Mouse (Mus musculus): Measurements from ENCODE around the gene Dazap2. TPM values are rescaled to one million over a fixed set of nuclear protein-coding genes. Genes with fewer than 3 reads are reported as not detected.

Gene Dazap2
- polyA plus RNA-seq (2016; fragmentation: Nextera tagmentation; extraction: Ambion mirVana), result 124 and 130 TPM in 2 replicates

DNA sequence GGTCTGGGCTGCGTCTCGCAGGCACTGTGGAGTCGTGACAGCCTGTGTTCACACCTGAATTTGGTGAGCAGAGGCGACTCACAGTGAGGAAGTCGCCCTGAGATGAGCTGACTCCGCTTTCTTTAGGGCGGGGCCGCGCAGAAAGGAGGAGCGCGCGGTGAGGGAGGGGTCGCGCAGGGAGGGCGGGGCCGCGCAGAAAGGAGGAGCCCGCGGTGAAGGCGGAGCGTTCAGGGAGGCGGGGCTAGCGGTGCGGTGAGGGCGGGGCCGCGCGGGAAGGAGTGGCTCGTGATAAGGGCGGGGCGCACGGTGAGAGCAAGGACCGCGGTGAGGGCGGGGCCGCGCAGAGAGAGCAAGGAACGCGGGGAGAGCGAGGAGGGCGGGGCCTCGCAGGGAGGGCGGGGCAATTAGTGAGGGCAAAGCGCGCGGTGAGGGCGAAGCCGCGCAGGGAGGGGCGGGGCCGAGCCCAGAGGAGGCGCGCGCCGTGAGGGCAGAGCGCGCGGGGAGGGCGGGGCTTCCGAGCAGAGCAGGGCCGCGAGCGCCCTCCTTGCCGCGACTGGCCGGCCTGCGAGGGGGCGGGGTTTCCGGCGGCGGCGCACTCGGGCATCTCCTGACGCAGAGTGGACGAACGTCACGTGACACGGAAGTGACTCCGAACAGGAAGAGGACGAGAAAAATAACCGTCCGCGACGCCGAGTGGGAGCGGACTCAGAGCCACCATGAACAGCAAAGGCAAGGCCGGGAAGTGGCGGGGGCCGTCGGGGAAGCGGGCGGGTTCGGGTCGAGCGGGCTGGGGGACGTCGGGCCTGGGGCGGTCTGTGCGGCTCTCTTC is at the start of gene Dazap2:
TSS of gene Dazap2 (plus strand) at position 354 of the 829 bp plus-strand sequence.
- Histone ChIP-seq H3K9me3 (no peaks in the 10 kb centered on the region), H3K27me3 (no peaks in the 10 kb centered on the region), H3K27ac (peak within 1 kb of the TSS; percentile 94), H3K4me2 (replicated peaks) (peak within 1 kb of the TSS; percentile 81), H3K4me1 (peaks cover 13% of the 10 kb centered on the region; the same call in 1 of the 2 replicates), H3K9ac (peak within 1 kb of the TSS; percentile 84), H3K36me3 (peaks cover 26% of the 10 kb centered on the region), H3K4me3 (peak within 1 kb of the TSS; percentile 90)
- under 1% methylated on average over 61 of the region's 99 CpGs for WGBS
- peak; percentile 86 for ATAC-seq (ENCODE audit: insufficient number of reproducible peaks, insufficient read depth, low FRiP score, low TSS enrichment)

DNA sequence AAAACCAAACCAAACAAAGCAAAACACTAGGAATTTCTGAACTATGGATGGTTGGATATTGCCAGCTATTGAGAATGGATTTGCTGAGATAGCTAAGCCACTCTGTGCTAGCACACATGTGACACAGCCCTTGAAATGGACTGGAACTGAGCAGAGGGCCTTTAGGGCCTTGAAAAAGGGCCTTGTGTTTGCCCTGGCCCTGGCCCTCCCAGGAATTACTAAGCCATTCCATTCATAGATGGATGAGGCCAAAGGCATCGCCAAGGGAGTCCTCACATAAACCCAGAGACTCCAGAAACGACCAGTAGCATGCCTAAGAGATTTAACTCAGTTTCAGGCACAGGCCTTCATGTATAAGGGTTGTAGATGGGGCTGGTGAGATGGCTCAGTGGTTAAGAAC is 48.6 kb upstream of the Dazap2 start:
- Histone ChIP-seq H3K4me1 (no peaks in the 10 kb centered on the region), H3K27ac (no peak overlapping the region), H3K4me3 (no peak overlapping the region), H3K9me3 (no peaks in the 10 kb centered on the region), H3K36me3 (no peaks in the 10 kb centered on the region), H3K4me2 (replicated peaks) (no peak overlapping the region), H3K27me3 (no peaks in the 10 kb centered on the region), H3K9ac (no peak overlapping the region)
- ATAC-seq (ENCODE audit: insufficient number of reproducible peaks, insufficient read depth, low FRiP score, low TSS enrichment), result no peak
- WGBS, result 66% methylated on average over 2 of the region's 2 CpGs

DNA sequence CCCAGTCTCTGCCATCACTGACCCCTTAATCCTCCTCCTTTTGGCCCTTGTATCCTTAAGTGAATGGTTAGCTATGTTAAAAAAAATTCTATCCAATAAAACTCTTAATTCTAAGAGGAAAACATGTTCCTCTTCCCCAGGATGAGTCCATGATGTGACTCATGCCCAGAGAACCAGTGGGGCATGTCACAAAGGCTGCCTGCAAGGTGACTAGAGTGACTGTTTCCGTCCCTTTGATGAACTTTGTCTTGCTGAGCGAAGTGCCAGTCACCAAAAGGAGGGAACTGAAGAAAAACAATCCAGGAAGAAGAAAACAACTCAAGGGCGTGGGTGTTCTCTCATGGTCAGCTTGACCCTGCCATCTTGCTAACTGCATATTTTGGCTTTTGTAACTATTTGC is 45.9 kb upstream of the Dazap2 start:
- no peak overlapping the region for H3K27ac ChIP-seq
- ATAC-seq (ENCODE audit: insufficient number of reproducible peaks, insufficient read depth, low FRiP score, low TSS enrichment), result no peak
- H3K4me1 ChIP-seq, result peaks cover 4% of the 10 kb centered on the region; the same call in 1 of the 2 replicates
- no peaks in the 10 kb centered on the region for H3K9me3 ChIP-seq
- no peak overlapping the region for H3K4me2 ChIP-seq (replicated peaks)
- no peaks in the 10 kb centered on the region for H3K36me3 ChIP-seq
- H3K9ac ChIP-seq, result no peak overlapping the region
- H3K27me3 ChIP-seq, result no peaks in the 10 kb centered on the region
- 73% methylated on average over 3 of the region's 3 CpGs for WGBS
- no peak overlapping the region for H3K4me3 ChIP-seq

DNA sequence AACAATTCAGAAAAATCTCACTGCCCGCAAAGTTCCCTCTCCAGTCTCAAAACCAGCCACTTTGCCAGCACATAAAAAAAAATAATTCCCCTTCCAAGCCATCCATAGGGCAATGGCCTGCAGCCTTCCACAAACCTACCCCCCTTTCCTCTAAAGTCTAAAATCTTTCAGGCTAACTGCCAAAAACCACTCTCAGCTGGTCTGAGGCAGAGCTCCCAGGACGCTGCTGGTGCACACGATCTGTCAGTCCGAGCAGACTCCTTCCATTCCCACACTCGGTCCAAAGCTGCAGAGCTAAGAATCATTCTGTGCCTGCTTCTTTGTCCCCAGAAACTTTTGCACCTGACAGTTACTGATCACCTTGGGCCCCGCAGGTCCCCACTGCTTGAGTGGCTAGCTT is 41.2 kb upstream of the Dazap2 start:
- Histone ChIP-seq H3K36me3 (no peaks in the 10 kb centered on the region), H3K27me3 (no peaks in the 10 kb centered on the region), H3K27ac (peak overlapping the region; percentile 43; the same call in 1 of the 2 replicates), H3K4me3 (no peak overlapping the region), H3K9me3 (no peaks in the 10 kb centered on the region), H3K4me1 (peaks cover 5% of the 10 kb centered on the region; the same call in 1 of the 2 replicates), H3K4me2 (replicated peaks) (no peak overlapping the region), H3K9ac (no peak overlapping the region)
- 54% methylated on average over 6 of the region's 6 CpGs for WGBS
- ATAC-seq (ENCODE audit: insufficient number of reproducible peaks, insufficient read depth, low FRiP score, low TSS enrichment), result no peak

DNA sequence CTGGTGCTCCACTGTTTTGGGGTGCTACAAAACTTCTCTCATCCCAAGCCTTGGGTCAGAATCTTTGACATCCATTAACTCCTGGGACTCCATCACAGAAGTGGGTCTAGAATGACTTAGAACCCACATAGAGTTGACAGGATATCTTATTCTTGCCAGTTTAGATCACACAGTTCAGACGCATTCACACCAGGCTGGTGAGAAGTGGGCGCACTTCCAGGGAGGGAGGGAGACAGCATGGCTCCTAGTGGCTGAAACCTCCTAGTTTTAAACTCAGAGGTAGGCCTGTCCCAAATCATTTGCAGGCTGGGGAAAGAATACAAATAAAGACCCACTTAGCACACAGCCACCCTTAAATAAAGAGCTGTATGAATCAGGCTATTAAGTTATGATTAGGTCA is 40.8 kb upstream of the Dazap2 start:
- Histone ChIP-seq H3K27ac (peak overlapping the region; percentile 43; the same call in 1 of the 2 replicates), H3K4me1 (peaks cover 5% of the 10 kb centered on the region; the same call in 1 of the 2 replicates), H3K4me3 (no peak overlapping the region), H3K4me2 (replicated peaks) (no peak overlapping the region), H3K9me3 (no peaks in the 10 kb centered on the region), H3K27me3 (no peaks in the 10 kb centered on the region), H3K36me3 (no peaks in the 10 kb centered on the region), H3K9ac (no peak overlapping the region)
- no peak for ATAC-seq (ENCODE audit: insufficient number of reproducible peaks, insufficient read depth, low FRiP score, low TSS enrichment)
- 74% methylated on average over 2 of the region's 2 CpGs for WGBS

DNA sequence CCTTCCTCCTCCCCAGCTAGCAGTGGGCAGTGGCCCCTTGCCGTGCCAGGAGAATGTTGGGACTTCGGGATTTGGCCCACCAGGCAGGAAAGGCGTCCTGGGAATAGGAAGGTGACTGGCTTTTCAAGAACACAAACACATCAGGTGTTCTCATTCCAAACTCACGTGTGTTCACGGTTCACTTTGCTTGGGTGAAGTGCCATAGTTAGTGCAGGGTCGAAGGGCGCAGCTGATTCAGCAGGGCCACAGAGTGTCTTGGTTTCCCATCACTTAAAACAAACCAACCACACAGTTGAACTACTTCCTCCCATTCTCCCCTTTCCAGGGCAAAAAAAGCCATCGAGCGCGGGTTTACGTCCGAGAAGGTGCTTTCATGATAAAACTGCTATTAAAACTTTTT is 39.8 kb upstream of the Dazap2 start:
- 84% methylated on average over 12 of the region's 12 CpGs for WGBS
- no peak for ATAC-seq (ENCODE audit: insufficient number of reproducible peaks, insufficient read depth, low FRiP score, low TSS enrichment)
- Histone ChIP-seq H3K4me3 (no peak overlapping the region), H3K4me2 (replicated peaks) (no peak overlapping the region), H3K9me3 (no peaks in the 10 kb centered on the region), H3K36me3 (0 out of 2 replicates have a peak, but pooled peaks cover 3% of the 10 kb centered on the region), H3K9ac (no peak overlapping the region), H3K27ac (no peak overlapping the region), H3K4me1 (peaks cover 5% of the 10 kb centered on the region; the same call in 1 of the 2 replicates), H3K27me3 (no peaks in the 10 kb centered on the region)

DNA sequence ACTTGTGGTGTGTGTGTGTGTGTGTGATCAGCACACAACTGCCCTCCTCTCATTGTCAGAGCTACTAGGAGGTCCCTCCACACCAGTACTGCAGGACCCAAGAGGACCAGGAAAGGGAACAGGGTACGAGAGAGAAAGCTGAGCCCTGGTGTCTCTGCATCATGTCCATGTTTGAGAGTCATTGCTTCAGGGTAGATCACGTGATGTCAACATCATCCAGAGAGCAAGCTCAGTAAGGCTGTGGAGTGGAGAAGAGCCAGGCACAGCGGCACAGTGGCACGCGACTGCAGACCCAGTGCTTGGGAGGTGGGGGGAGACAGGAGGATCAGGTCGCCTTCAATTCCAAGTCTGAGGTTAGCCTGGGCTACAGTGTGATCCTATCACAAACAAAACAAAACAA is 38.8 kb upstream of the Dazap2 start:
- H3K27me3 ChIP-seq, result no peaks in the 10 kb centered on the region
- no peak overlapping the region for H3K4me2 ChIP-seq (replicated peaks)
- H3K36me3 ChIP-seq, result 0 out of 2 replicates have a peak, but pooled peaks cover 3% of the 10 kb centered on the region
- peaks cover 5% of the 10 kb centered on the region; the same call in 1 of the 2 replicates for H3K4me1 ChIP-seq
- WGBS, result 87% methylated on average over 6 of the region's 6 CpGs
- H3K27ac ChIP-seq, result no peak overlapping the region
- no peaks in the 10 kb centered on the region for H3K9me3 ChIP-seq
- H3K4me3 ChIP-seq, result no peak overlapping the region
- no peak for ATAC-seq (ENCODE audit: insufficient number of reproducible peaks, insufficient read depth, low FRiP score, low TSS enrichment)
- H3K9ac ChIP-seq, result no peak overlapping the region

DNA sequence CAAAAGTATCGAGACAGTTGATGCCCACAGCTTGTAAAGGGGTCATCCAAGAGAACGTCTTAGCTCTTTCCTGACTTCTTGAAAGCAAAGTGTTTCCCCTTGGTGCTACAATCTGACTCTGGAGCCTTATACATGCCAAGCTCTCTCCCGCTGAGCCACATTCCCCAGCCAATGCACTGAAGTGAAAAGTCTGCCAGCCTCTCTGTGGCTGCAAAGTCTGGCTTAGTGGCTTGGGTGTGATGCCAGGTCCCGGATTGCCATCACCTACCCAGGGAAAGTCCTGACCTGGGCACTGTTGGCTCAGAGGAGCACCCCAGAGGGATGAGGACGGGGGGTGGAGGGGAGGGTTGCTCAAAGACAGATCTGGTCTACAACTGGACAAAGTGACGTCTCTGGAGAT is 38.3 kb upstream of the Dazap2 start:
- 84% methylated on average over 6 of the region's 6 CpGs for WGBS
- no peak overlapping the region for H3K4me3 ChIP-seq
- ATAC-seq (ENCODE audit: insufficient number of reproducible peaks, insufficient read depth, low FRiP score, low TSS enrichment), result no peak

DNA sequence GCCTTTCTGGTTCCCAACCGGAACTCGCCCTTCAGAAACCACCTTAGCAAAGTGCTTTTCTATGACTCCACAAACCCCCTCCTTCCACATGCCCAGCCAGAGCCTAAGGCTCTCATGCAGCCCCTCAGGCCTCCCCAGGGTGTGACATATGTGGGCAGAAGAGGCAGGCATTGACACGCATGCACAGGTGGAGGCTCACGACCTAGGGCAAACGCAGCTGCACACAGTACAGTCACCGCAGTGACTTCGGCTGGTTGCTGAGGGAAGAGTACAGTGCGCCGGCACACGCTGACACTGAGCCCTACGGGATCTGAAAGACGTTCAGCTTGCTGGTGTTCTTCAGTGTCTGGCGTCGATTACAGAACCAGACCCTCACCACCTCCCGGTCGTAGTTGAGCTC is 37.2 kb upstream of the Dazap2 start:
- Histone ChIP-seq H3K27ac (no peak overlapping the region), H3K27me3 (no peaks in the 10 kb centered on the region), H3K4me2 (replicated peaks) (no peak overlapping the region), H3K9me3 (no peaks in the 10 kb centered on the region), H3K36me3 (0 out of 2 replicates have a peak, but pooled peaks cover 3% of the 10 kb centered on the region), H3K4me3 (no peak overlapping the region), H3K9ac (no peak overlapping the region), H3K4me1 (peaks cover 5% of the 10 kb centered on the region; the same call in 1 of the 2 replicates)
- 83% methylated on average over 16 of the region's 16 CpGs for WGBS
- ATAC-seq (ENCODE audit: insufficient number of reproducible peaks, insufficient read depth, low FRiP score, low TSS enrichment), result no peak

More for the DNA sequence above, 38.3 kb upstream of the Dazap2 start:
- no peak overlapping the region for H3K9ac ChIP-seq
- peaks cover 5% of the 10 kb centered on the region; the same call in 1 of the 2 replicates for H3K4me1 ChIP-seq
- no peaks in the 10 kb centered on the region for H3K27me3 ChIP-seq
- H3K27ac ChIP-seq, result no peak overlapping the region
- H3K4me2 ChIP-seq (replicated peaks), result no peak overlapping the region
- 0 out of 2 replicates have a peak, but pooled peaks cover 3% of the 10 kb centered on the region for H3K36me3 ChIP-seq
- no peaks in the 10 kb centered on the region for H3K9me3 ChIP-seq

DNA sequence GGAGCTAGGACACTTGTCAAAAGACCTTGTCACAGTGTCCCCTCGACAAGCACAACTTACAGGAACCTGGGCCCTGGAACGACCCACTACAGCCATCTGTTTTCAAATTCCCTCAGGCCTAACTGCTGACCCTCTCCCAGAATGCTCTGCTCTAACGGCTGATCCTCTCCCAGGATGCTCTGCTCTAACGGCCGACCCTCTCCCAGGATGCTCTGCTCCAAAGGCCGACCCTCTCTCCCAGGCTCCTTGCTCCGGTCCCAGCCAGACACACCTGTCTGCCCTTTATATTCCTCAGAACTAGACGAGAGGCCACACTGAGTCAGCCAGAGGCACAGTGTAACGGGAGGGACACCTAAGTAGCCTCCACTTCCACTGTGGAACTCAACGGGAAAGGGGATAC is 35.0 kb upstream of the Dazap2 start:
- H3K9me3 ChIP-seq, result no peaks in the 10 kb centered on the region

DNA sequence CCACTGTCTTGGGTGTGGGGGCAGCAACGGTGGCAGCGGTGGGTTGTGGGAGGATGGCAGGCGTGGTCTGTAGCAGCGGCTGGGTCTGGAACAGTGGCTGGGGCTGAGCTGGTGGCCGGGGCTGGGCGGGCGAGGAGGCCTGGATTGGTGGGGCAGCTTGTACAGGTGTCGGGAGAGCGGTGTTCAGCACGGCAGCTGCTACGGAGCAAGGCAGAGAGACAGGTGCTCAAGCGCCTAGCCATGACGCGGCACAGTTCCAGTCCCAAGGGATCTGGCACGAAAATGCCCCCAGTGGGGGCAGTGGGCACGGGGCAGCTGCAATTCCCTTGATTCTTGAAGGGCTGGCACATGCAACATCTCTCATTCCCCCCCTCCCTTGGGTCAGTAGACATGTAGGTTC is 29.2 kb upstream of the Dazap2 start:
- Histone ChIP-seq H3K27me3 (no peaks in the 10 kb centered on the region), H3K4me3 (no peak overlapping the region), H3K9me3 (no peaks in the 10 kb centered on the region), H3K4me1 (no peaks in the 10 kb centered on the region), H3K4me2 (replicated peaks) (no peak overlapping the region), H3K9ac (no peak overlapping the region), H3K36me3 (peaks cover 3% of the 10 kb centered on the region; the same call in 1 of the 2 replicates), H3K27ac (no peak overlapping the region)
- WGBS, result 91% methylated on average over 16 of the region's 16 CpGs
- ATAC-seq (ENCODE audit: insufficient number of reproducible peaks, insufficient read depth, low FRiP score, low TSS enrichment), result no peak

More for the DNA sequence above, 35.0 kb upstream of the Dazap2 start:
- no peak for ATAC-seq (ENCODE audit: insufficient number of reproducible peaks, insufficient read depth, low FRiP score, low TSS enrichment)
- no peak overlapping the region for H3K27ac ChIP-seq
- H3K9ac ChIP-seq, result no peak overlapping the region
- 84% methylated on average over 10 of the region's 10 CpGs for WGBS
- no peaks in the 10 kb centered on the region for H3K27me3 ChIP-seq
- H3K4me2 ChIP-seq (replicated peaks), result no peak overlapping the region
- H3K4me3 ChIP-seq, result no peak overlapping the region
- no peaks in the 10 kb centered on the region for H3K4me1 ChIP-seq
- H3K36me3 ChIP-seq, result 0 out of 2 replicates have a peak, but pooled peaks cover 3% of the 10 kb centered on the region

DNA sequence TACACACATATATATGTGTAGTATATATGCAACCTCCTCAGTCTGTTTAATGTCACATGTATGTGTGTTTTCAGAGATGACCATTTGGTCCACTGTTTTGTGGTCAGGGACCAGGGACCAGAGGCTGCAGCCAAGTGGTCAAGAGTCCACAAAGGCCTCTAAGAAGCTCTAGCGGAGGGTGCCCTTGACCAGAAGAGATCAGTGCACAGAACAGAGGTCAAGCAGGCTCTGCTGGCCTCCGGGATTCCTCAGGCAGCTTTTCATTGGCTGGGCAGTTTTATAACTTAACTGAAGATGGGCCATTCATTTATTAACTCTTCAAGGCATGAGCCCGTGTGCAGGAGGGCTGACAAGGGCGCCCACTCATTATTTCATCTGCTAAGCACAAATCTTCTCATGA is 28.0 kb upstream of the Dazap2 start:
- peaks cover 3% of the 10 kb centered on the region; the same call in 1 of the 2 replicates for H3K36me3 ChIP-seq
- WGBS, result 75% methylated on average over 4 of the region's 4 CpGs
- no peak for ATAC-seq (ENCODE audit: insufficient number of reproducible peaks, insufficient read depth, low FRiP score, low TSS enrichment)

More for the DNA sequence above, 28.0 kb upstream of the Dazap2 start:
- Histone ChIP-seq H3K4me1 (no peaks in the 10 kb centered on the region), H3K4me2 (replicated peaks) (no peak overlapping the region), H3K27ac (no peak overlapping the region), H3K4me3 (no peak overlapping the region), H3K9me3 (no peaks in the 10 kb centered on the region), H3K27me3 (no peaks in the 10 kb centered on the region), H3K9ac (no peak overlapping the region)
